Mouse (Mus musculus) thymus, postnatal 0 days (tissue): Measurements from ENCODE around the gene Tax1bp1. TPM values are rescaled to one million over a fixed set of nuclear protein-coding genes. Genes with fewer than 3 reads are reported as not detected.
A peak's percentile ranks its signal among the peaks of the same experiment; 100 is the strongest.
"Not testable (repeated sequence)": the region's sequence is repeated elsewhere in the genome, so short reads cannot be mapped to it uniquely, and the experiment has no call there.

Experiments used
- DNase-seq: peaks from one replicate; pipeline ENCODE4 v3.0.0-alpha.2; 2015; ENCODE audit warnings: low spot score
- polyA plus RNA-seq: library from polyadenylated mRNA; unstranded; fragments of >200 nt; fragmentation: Nextera tagmentation; extraction: Ambion mirVana; gene quantifications from 2 replicates; pipeline ENCODE4 v1.2.1, GENCODE M21; 2015

The Tax1bp1 gene
- polyA plus RNA-seq, result 238 and 245 TPM in 2 replicates

- peak; percentile 95 for DNase-seq
Observed at GRCm38 (mm10) chr6:52713104-52713896, at the start of gene Tax1bp1. Gene Tax1bp1, plus strand, starts transcription at chr6:52713729.

GRCm38 (mm10) chr6:52667641-52668040 is 45.9 kb upstream of the Tax1bp1 start:
- DNase-seq, result no peak

- not testable (repeated sequence) for DNase-seq
Observed at GRCm38 (mm10) chr6:52669878-52670277, 43.7 kb upstream of the Tax1bp1 start.

GRCm38 (mm10) chr6:52671791-52672190 is 41.7 kb upstream of the Tax1bp1 start:
- DNase-seq, result no peak

GRCm38 (mm10) chr6:52672539-52672938 is 41.0 kb upstream of the Tax1bp1 start:
- DNase-seq, result no peak

GRCm38 (mm10) chr6:52673706-52674105 is 39.8 kb upstream of the Tax1bp1 start:
- DNase-seq, result no peak

- no peak for DNase-seq
Observed at GRCm38 (mm10) chr6:52674541-52674940, 39.0 kb upstream of the Tax1bp1 start.

- DNase-seq, result no peak
Observed at GRCm38 (mm10) chr6:52675222-52675921, 38.2 kb upstream of the Tax1bp1 start.

GRCm38 (mm10) chr6:52677534-52677933 is 36.0 kb upstream of the Tax1bp1 start:
- DNase-seq, result not testable (repeated sequence)

GRCm38 (mm10) chr6:52679565-52679964 is 34.0 kb upstream of the Tax1bp1 start:
- DNase-seq, result no peak

- DNase-seq, result no peak
Observed at GRCm38 (mm10) chr6:52680458-52681032, 33.0 kb upstream of the Tax1bp1 start.

- DNase-seq, result no peak
Observed at GRCm38 (mm10) chr6:52681847-52682485, 31.6 kb upstream of the Tax1bp1 start.

- DNase-seq, result no peak
Observed at GRCm38 (mm10) chr6:52682607-52683006, 30.9 kb upstream of the Tax1bp1 start.

GRCm38 (mm10) chr6:52686901-52687500 is 26.5 kb upstream of the Tax1bp1 start:
- DNase-seq, result no peak

GRCm38 (mm10) chr6:52690365-52690764 is 23.2 kb upstream of the Tax1bp1 start:
- no peak for DNase-seq

GRCm38 (mm10) chr6:52691800-52692199 is 21.7 kb upstream of the Tax1bp1 start:
- DNase-seq, result no peak

GRCm38 (mm10) chr6:52692451-52693063 is 21.0 kb upstream of the Tax1bp1 start:
- no peak for DNase-seq

GRCm38 (mm10) chr6:52697964-52698535 is 15.5 kb upstream of the Tax1bp1 start:
- DNase-seq, result no peak

- DNase-seq, result no peak
Observed at GRCm38 (mm10) chr6:52699050-52699449, 14.5 kb upstream of the Tax1bp1 start.

- no peak for DNase-seq
Observed at GRCm38 (mm10) chr6:52699899-52700298, 13.6 kb upstream of the Tax1bp1 start.
